ENCODE assay signal across 8 mouse cellular contexts in the genomic region with DNA sequence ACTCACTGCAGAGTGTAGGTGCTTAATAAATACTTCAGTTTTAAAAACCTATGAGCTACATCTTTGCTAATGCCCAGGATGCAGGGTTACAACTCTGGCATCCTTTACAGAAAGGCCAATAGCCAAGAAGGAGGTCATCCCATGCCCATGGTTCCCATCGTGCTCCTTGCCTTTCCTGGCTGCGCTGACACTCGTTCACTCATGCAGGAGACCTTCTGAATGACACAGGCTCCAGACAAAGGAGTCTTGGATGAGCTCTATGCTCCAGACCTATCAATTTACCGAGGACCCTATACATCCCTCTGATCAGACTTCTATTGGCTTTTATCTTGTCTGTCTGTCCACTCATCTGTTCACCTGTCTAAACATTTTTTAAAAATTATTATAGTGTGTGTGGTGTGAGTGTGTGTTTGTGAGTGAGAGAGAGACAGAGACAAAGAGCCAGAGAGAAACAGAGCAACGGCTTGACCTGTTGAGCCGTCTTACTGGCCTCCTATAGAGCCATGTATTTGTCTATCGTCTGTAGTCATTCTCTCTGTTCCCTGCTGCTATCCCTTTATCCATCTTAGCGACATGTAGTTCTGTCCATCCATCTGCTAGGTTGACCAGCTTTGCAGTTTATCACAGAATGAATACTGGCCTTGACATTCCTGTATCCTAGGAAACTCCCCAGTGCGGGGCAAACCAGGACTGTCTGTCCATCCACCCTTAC. TPM values are rescaled to one million over a fixed set of nuclear protein-coding genes. Genes with fewer than 3 reads are reported as not detected.
DNase-seq lines count a peak whose midpoint lies in the region; ATAC-seq and TF ChIP-seq lines count a peak whose summit lies in the region.

No protein-coding gene starts in this region.

- no peak for ATAC-seq in heart, embryonic 14.5 days (ENCODE audit: insufficient number of reproducible peaks, insufficient read depth, low FRiP score, low read depth)
- peak; percentile 25 for ATAC-seq in midbrain, embryonic 13.5 days
- no peak for ATAC-seq in megakaryocyte-erythroid progenitor cell, adult 5-6 weeks (replicated peaks; ENCODE audit: low FRiP score, low TSS enrichment, poor library complexity, severe bottlenecking)

- peaks cover 10 to 32% of the 10 kb centered on the region in 2 experiments for H3K4me1 ChIP-seq in heart, embryonic 14.5 days (ENCODE audit: control insufficient read depth in 2 of 2, insufficient read depth in 2 of 2, low read length in 2 of 2)
- H3K4me1 ChIP-seq in hindbrain, embryonic 10.5 days (replicated peaks): peaks cover 63% of the 10 kb centered on the region
- peaks cover 48% of the 10 kb centered on the region for H3K4me1 ChIP-seq in midbrain, embryonic 13.5 days (replicated peaks)

- no peaks in the 10 kb centered on the region for H3K27me3 ChIP-seq in heart, embryonic 14.5 days (ENCODE audit: control insufficient read depth, insufficient read depth, low read length)
- no peaks in the 10 kb centered on the region for H3K27me3 ChIP-seq in hindbrain, embryonic 10.5 days (ENCODE audit: insufficient read depth, poor library complexity, severe bottlenecking)
- H3K27me3 ChIP-seq in midbrain, embryonic 13.5 days: no peaks in the 10 kb centered on the region

- H3K4me2 ChIP-seq in heart, embryonic 14.5 days (ENCODE audit: low read length): peak overlapping the region; percentile 82
- H3K4me2 ChIP-seq in midbrain, embryonic 13.5 days (replicated peaks): peak overlapping the region; percentile 91

- H3K9me3 ChIP-seq in heart, embryonic 14.5 days (ENCODE audit: control insufficient read depth, low read length): no peaks in the 10 kb centered on the region
- H3K9me3 ChIP-seq in hindbrain, embryonic 10.5 days: no peaks in the 10 kb centered on the region
- H3K9me3 ChIP-seq in midbrain, embryonic 13.5 days: no peaks in the 10 kb centered on the region

- no peak overlapping the region for H3K9ac ChIP-seq in heart, embryonic 14.5 days (ENCODE audit: low read length)
- peak overlapping the region; percentile 98 for H3K9ac ChIP-seq in midbrain, embryonic 13.5 days (replicated peaks)

- peaks cover 12% of the 10 kb centered on the region for H3K36me3 ChIP-seq in heart, embryonic 14.5 days (ENCODE audit: control insufficient read depth, insufficient read depth, low read length)
- H3K36me3 ChIP-seq in hindbrain, embryonic 10.5 days: peaks cover 20% of the 10 kb centered on the region
- H3K36me3 ChIP-seq in midbrain, embryonic 13.5 days: no peaks in the 10 kb centered on the region; the same call in 1 of the 2 replicates

- WGBS in heart, embryonic 14.5 days: 26% methylated on average over 9 of the region's 9 CpGs
- WGBS in hindbrain, embryonic 10.5 days: 16% methylated on average over 9 of the region's 9 CpGs
- WGBS in midbrain, embryonic 13.5 days: 7% methylated on average over 9 of the region's 9 CpGs

- DNase-seq in heart, postnatal 10 days: no peak
- DNase-seq in brain, embryonic 14.5 days (ENCODE audit: low read depth): peak; percentile 62
- peak; percentile 32 for DNase-seq in hindbrain, embryonic 10.5 days (ENCODE audit: low spot score)
- no peak for DNase-seq in layer of hippocampus, adult 9-10 months (ENCODE audit: low spot score)
- no peak for DNase-seq in thymus, adult 18-20 months

- H3K27ac ChIP-seq in heart, embryonic 14.5 days (replicated peaks in 1 of 2; ENCODE audit: control insufficient read depth in 1 of 2, insufficient read depth in 1 of 2, low read depth in 2 of 2, low read length in 2 of 2): no peak overlapping the region
- peak overlapping the region; percentile 99 for H3K27ac ChIP-seq in hindbrain, embryonic 10.5 days
- H3K27ac ChIP-seq in midbrain, embryonic 13.5 days: peak overlapping the region; percentile 98

- TF ChIP-seq POLR2A in brain, embryonic 14.5 days (IDR thresholded peaks at IDR 0.05; ENCODE audit: borderline replicate concordance, extremely low read depth, insufficient read depth, insufficient read length, poor library complexity, severe bottlenecking): no peak

- intact Hi-C loops in heart, postnatal 10 days (cut with DNase I): no loop called here

- H3K4me3 ChIP-seq in heart, embryonic 14.5 days (ENCODE audit: control insufficient read depth in 1 of 2, insufficient read depth in 1 of 2, low read depth in 1 of 2, low read length in 2 of 2): peak overlapping the region; percentile 52 to 80
- peak overlapping the region; percentile 96 for H3K4me3 ChIP-seq in hindbrain, embryonic 10.5 days
- H3K4me3 ChIP-seq in midbrain, embryonic 13.5 days (replicated peaks): peak overlapping the region; percentile 90

- TF ChIP-seq CTCF in brain, embryonic 14.5 days (IDR thresholded peaks at IDR 0.05; ENCODE audit: borderline replicate concordance, extremely low read depth, insufficient read depth, insufficient read length): no peak

RNA-seq across cellular contexts. Expression of gene Ip6k2, which starts 0.6 kb away (rescaled TPM):
- polyA plus RNA-seq in heart, embryonic 14.5 days (2014; fragmentation: Nextera tagmentation; extraction: Ambion mirVana): 45.0 and 45.6 TPM in 2 replicates
- total RNA-seq in heart, postnatal 10 days (2021): 10 to 100 TPM; 39.6 to 42.0 TPM
- 352 and 472 TPM in 2 replicates for polyA plus RNA-seq in brain, embryonic 14.5 days (2012; rRNA removed)
- polyA plus RNA-seq in hindbrain, embryonic 10.5 days (2016; fragmentation: Nextera tagmentation; extraction: Ambion mirVana): 87.2 and 117 TPM in 2 replicates
- 217 and 238 TPM in 2 replicates for polyA plus RNA-seq in midbrain, embryonic 13.5 days (2015; fragmentation: Nextera tagmentation; extraction: Ambion mirVana)
- total RNA-seq in megakaryocyte-erythroid progenitor cell, adult 5-6 weeks (2014; fragmentation: Nextera tagmentation): 29.8 and 36.7 TPM in 2 replicates
- 31.3 and 48.7 TPM in 2 replicates for total RNA-seq in megakaryocyte-erythroid progenitor cell, adult 5-6 weeks (2017)

RNA-seq across cellular contexts. Expression of gene Nckipsd, which starts 25.2 kb away (rescaled TPM):
- polyA plus RNA-seq in heart, embryonic 14.5 days (2014; fragmentation: Nextera tagmentation; extraction: Ambion mirVana): 8.5 and 10.5 TPM in 2 replicates
- total RNA-seq in heart, postnatal 10 days (2021): 10 to 100 TPM in 1 of 2 experiments, 1 to 10 TPM in 1; 9.0 to 11.5 TPM
- 34.3 and 38.5 TPM in 2 replicates for polyA plus RNA-seq in brain, embryonic 14.5 days (2012; rRNA removed)
- polyA plus RNA-seq in hindbrain, embryonic 10.5 days (2016; fragmentation: Nextera tagmentation; extraction: Ambion mirVana): 14.9 and 16.2 TPM in 2 replicates
- 20.9 and 29.5 TPM in 2 replicates for polyA plus RNA-seq in midbrain, embryonic 13.5 days (2015; fragmentation: Nextera tagmentation; extraction: Ambion mirVana)
- 8.6 and 12.2 TPM in 2 replicates for total RNA-seq in megakaryocyte-erythroid progenitor cell, adult 5-6 weeks (2014; fragmentation: Nextera tagmentation)
- 1.0 and 2.3 TPM in 2 replicates for total RNA-seq in megakaryocyte-erythroid progenitor cell, adult 5-6 weeks (2017)

RNA-seq across cellular contexts. Expression of gene Celsr3, which starts 43.1 kb away (rescaled TPM):
- 0.01 and 0.12 TPM in 2 replicates for polyA plus RNA-seq in heart, embryonic 14.5 days (2014; fragmentation: Nextera tagmentation; extraction: Ambion mirVana)
- total RNA-seq in heart, postnatal 10 days (2021): under 1 TPM; 0.22 to 0.24 TPM
- polyA plus RNA-seq in brain, embryonic 14.5 days (2012; rRNA removed): 110 and 130 TPM in 2 replicates
- 4.5 and 7.2 TPM in 2 replicates for polyA plus RNA-seq in hindbrain, embryonic 10.5 days (2016; fragmentation: Nextera tagmentation; extraction: Ambion mirVana)
- 17.7 and 18.0 TPM in 2 replicates for polyA plus RNA-seq in midbrain, embryonic 13.5 days (2015; fragmentation: Nextera tagmentation; extraction: Ambion mirVana)
- total RNA-seq in megakaryocyte-erythroid progenitor cell, adult 5-6 weeks (2014; fragmentation: Nextera tagmentation): not detected in 2 replicates
- total RNA-seq in megakaryocyte-erythroid progenitor cell, adult 5-6 weeks (2017): 0.05 TPM in 1 of 2 replicates, not detected in the other

Comparison
In these comparisons a context has a peak if more than half of its experiments do, and no peak if none do; other contexts are left out.
1. H3K27ac ChIP-seq: peak in hindbrain, embryonic 10.5 days (single experiment) and midbrain, embryonic 13.5 days (single experiment); none in heart, embryonic 14.5 days (0 of 2).
2. DNase-seq: peak in brain, embryonic 14.5 days (single experiment) and hindbrain, embryonic 10.5 days (single experiment); none in heart, postnatal 10 days (0 of 2), layer of hippocampus, adult 9-10 months (single experiment) and thymus, adult 18-20 months (0 of 2).
3. Peak in every context shown above with its lines, with median percentiles within 50 percentile points of each other: H3K4me3 ChIP-seq.